Mouse (Mus musculus): ENCODE data around the gene Trim12a. TPM values are rescaled to one million over a fixed set of nuclear protein-coding genes. Genes with fewer than 3 reads are reported as not detected.

Trim12a gene
- total and polyA plus RNA-seq, 2 experiments from 2014 or later: 1.7 to 4.1 TPM

Other genes with a start within 250 kb of the Trim12a start
- gene Olfr644, start 243.6 kb downstream of the Trim12a start, total RNA-seq (2014; rRNA removed): not detected in 2 replicates
- not detected in 2 replicates for gene Olfr644, start 243.6 kb downstream of the Trim12a start, polyA plus RNA-seq (2015; fragmentation: Nextera tagmentation; extraction: Ambion mirVana)
- not detected in 2 replicates for gene Olfr645, start 230.0 kb downstream of the Trim12a start, total RNA-seq (2014; rRNA removed)
- not detected in 2 replicates for gene Olfr645, start 230.0 kb downstream of the Trim12a start, polyA plus RNA-seq (2015; fragmentation: Nextera tagmentation; extraction: Ambion mirVana)
- gene Olfr646, start 210.6 kb downstream of the Trim12a start, total RNA-seq (2014; rRNA removed): not detected in 2 replicates
- gene Olfr646, start 210.6 kb downstream of the Trim12a start, polyA plus RNA-seq (2015; fragmentation: Nextera tagmentation; extraction: Ambion mirVana): not detected in 2 replicates
- not detected in 2 replicates for gene Ubqln5, start 185.6 kb downstream of the Trim12a start, total RNA-seq (2014; rRNA removed)
- not detected in 2 replicates for gene Ubqln5, start 185.6 kb downstream of the Trim12a start, polyA plus RNA-seq (2015; fragmentation: Nextera tagmentation; extraction: Ambion mirVana)
- not detected in 2 replicates for gene Olfr643, start 178.1 kb downstream of the Trim12a start, total RNA-seq (2014; rRNA removed)
- gene Olfr643, start 178.1 kb downstream of the Trim12a start, polyA plus RNA-seq (2015; fragmentation: Nextera tagmentation; extraction: Ambion mirVana): not detected in 2 replicates
- gene Ubqln3, start 172.2 kb downstream of the Trim12a start, total RNA-seq (2014; rRNA removed): not detected in 2 replicates
- gene Ubqln3, start 172.2 kb downstream of the Trim12a start, polyA plus RNA-seq (2015; fragmentation: Nextera tagmentation; extraction: Ambion mirVana): not detected in 2 replicates
- not detected in 2 replicates for gene Ubqlnl, start 164.9 kb downstream of the Trim12a start, total RNA-seq (2014; rRNA removed)
- gene Ubqlnl, start 164.9 kb downstream of the Trim12a start, polyA plus RNA-seq (2015; fragmentation: Nextera tagmentation; extraction: Ambion mirVana): not detected in 2 replicates
- not detected in 2 replicates for gene Olfm5, start 150.6 kb downstream of the Trim12a start, total RNA-seq (2014; rRNA removed)
- 0.10 TPM in 1 of 2 replicates, not detected in the other for gene Olfm5, start 150.6 kb downstream of the Trim12a start, polyA plus RNA-seq (2015; fragmentation: Nextera tagmentation; extraction: Ambion mirVana)
- not detected in 2 replicates for gene Olfr648, start 132.1 kb downstream of the Trim12a start, total RNA-seq (2014; rRNA removed)
- gene Olfr648, start 132.1 kb downstream of the Trim12a start, polyA plus RNA-seq (2015; fragmentation: Nextera tagmentation; extraction: Ambion mirVana): 0.24 and 0.28 TPM in 2 replicates
- not detected in 2 replicates for gene Olfr649, start 119.5 kb downstream of the Trim12a start, total RNA-seq (2014; rRNA removed)
- not detected in 2 replicates for gene Olfr649, start 119.5 kb downstream of the Trim12a start, polyA plus RNA-seq (2015; fragmentation: Nextera tagmentation; extraction: Ambion mirVana)
- gene Trim6, start 96.7 kb downstream of the Trim12a start, total RNA-seq (2014; rRNA removed): 0.23 and 0.38 TPM in 2 replicates
- gene Trim6, start 96.7 kb downstream of the Trim12a start, polyA plus RNA-seq (2015; fragmentation: Nextera tagmentation; extraction: Ambion mirVana): 0.21 and 0.34 TPM in 2 replicates
- gene Trim34a, start 71.0 kb downstream of the Trim12a start, total RNA-seq (2014; rRNA removed): 1.8 and 1.9 TPM in 2 replicates
- gene Trim34a, start 71.0 kb downstream of the Trim12a start, polyA plus RNA-seq (2015; fragmentation: Nextera tagmentation; extraction: Ambion mirVana): 0.77 and 1.1 TPM in 2 replicates
- gene Trim5, start 27.4 kb downstream of the Trim12a start, total RNA-seq (2014; rRNA removed): 0.10 and 0.46 TPM in 2 replicates
- gene Trim5, start 27.4 kb downstream of the Trim12a start, polyA plus RNA-seq (2015; fragmentation: Nextera tagmentation; extraction: Ambion mirVana): 0.06 and 0.16 TPM in 2 replicates
- gene Trim34b, start 14.0 kb upstream of the Trim12a start, total RNA-seq (2014; rRNA removed): not detected in 2 replicates
- not detected in 2 replicates for gene Trim34b, start 14.0 kb upstream of the Trim12a start, polyA plus RNA-seq (2015; fragmentation: Nextera tagmentation; extraction: Ambion mirVana)
- gene Trim12c, start 37.9 kb upstream of the Trim12a start, total RNA-seq (2014; rRNA removed): 2.1 and 3.0 TPM in 2 replicates
- gene Trim12c, start 37.9 kb upstream of the Trim12a start, polyA plus RNA-seq (2015; fragmentation: Nextera tagmentation; extraction: Ambion mirVana): 0.39 and 0.68 TPM in 2 replicates
- gene Trim30b, start 54.4 kb upstream of the Trim12a start, total RNA-seq (2014; rRNA removed): 0.10 TPM in 1 of 2 replicates, not detected in the other
- 0.04 and 0.13 TPM in 2 replicates for gene Trim30b, start 54.4 kb upstream of the Trim12a start, polyA plus RNA-seq (2015; fragmentation: Nextera tagmentation; extraction: Ambion mirVana)
- not detected in 2 replicates for gene Trim30c, start 85.4 kb upstream of the Trim12a start, total RNA-seq (2014; rRNA removed)
- gene Trim30c, start 85.4 kb upstream of the Trim12a start, polyA plus RNA-seq (2015; fragmentation: Nextera tagmentation; extraction: Ambion mirVana): not detected in 2 replicates
- gene Trim30a, start 149.7 kb upstream of the Trim12a start, total RNA-seq (2014; rRNA removed): 0.62 and 2.4 TPM in 2 replicates
- gene Trim30a, start 149.7 kb upstream of the Trim12a start, polyA plus RNA-seq (2015; fragmentation: Nextera tagmentation; extraction: Ambion mirVana): 0.55 and 0.76 TPM in 2 replicates
- 1.2 and 1.5 TPM in 2 replicates for gene Trim30d, start 192.4 kb upstream of the Trim12a start, total RNA-seq (2014; rRNA removed)
- 0.59 and 0.74 TPM in 2 replicates for gene Trim30d, start 192.4 kb upstream of the Trim12a start, polyA plus RNA-seq (2015; fragmentation: Nextera tagmentation; extraction: Ambion mirVana)
- gene Olfr651, start 234.7 kb upstream of the Trim12a start, total RNA-seq (2014; rRNA removed): not detected in 2 replicates
- gene Olfr651, start 234.7 kb upstream of the Trim12a start, polyA plus RNA-seq (2015; fragmentation: Nextera tagmentation; extraction: Ambion mirVana): not detected in 2 replicates
- gene Olfr652, start 245.4 kb upstream of the Trim12a start, total RNA-seq (2014; rRNA removed): not detected in 2 replicates
- not detected in 2 replicates for gene Olfr652, start 245.4 kb upstream of the Trim12a start, polyA plus RNA-seq (2015; fragmentation: Nextera tagmentation; extraction: Ambion mirVana)

All from forebrain, postnatal 0 days (tissue).